Mouse (Mus musculus): ENCODE measurements at regions not wholly inside any gene's neighbourhood (a gene's known extent, or its start where the extent isn't known, plus 50 kb on each side); places are given as distances from the start of the nearest gene placed in this dataset.

DNA sequence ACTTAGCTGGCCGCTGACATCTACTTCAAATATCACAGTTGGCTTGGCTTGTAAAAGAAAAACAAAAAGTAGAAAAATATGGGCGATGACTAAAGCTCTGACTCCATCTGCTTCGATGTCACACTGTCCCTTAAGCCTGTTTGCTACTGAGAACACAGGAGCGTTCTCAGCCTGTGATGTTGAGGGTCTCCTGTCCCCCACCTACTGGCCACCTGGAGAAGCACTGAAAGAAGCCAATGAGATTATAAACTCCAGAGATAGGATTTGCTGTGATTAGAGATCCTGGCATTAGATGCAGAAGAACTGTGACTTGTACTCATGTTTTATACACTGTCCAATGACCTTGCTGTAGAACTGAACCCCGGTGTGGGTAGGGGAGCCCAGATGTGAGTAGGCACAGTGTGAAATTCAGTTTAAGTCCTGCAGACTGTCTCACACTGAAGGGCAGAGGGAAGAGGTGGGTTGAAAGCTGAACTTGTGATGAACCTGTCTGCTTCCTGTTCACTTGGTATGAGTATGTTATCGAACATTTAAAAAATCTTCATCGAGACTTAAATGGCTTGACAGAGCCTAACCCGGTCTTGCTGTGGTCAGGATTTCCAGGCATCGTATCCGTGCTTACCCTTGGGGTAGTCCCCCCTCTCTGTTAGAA, 63.7 kb upstream of the 1700020N01Rik start:
- TF ChIP-seq CTCF (IDR thresholded peaks at IDR 0.05; ENCODE audit: insufficient read depth, low read length) (no peak), POLR2A (IDR thresholded peaks at IDR 0.05; ENCODE audit: borderline replicate concordance, extremely low read depth, low read depth, low read length) (no peak)

Measured in lung, adult 2 months (tissue).